Mouse (Mus musculus): ENCODE measurements around the gene Txn2.
"Not testable (repeated sequence)": the region's sequence is repeated elsewhere in the genome, so short reads cannot be mapped to it uniquely, and the experiment has no call there.

The Txn2 gene

GRCm38 (mm10) chr15:77879756-77880155, 49.0 kb downstream of the Txn2 start:
- no peak for ATAC-seq (ENCODE audit: low TSS enrichment)

- ATAC-seq (ENCODE audit: low TSS enrichment): no peak
Measured at GRCm38 (mm10) chr15:77877209-77877608, 51.6 kb downstream of the Txn2 start.

- no peak for ATAC-seq (ENCODE audit: low TSS enrichment)
Measured at GRCm38 (mm10) chr15:77876716-77877115, 52.1 kb downstream of the Txn2 start.

GRCm38 (mm10) chr15:77875953-77876352, 52.9 kb downstream of the Txn2 start:
- no peak for ATAC-seq (ENCODE audit: low TSS enrichment)

- no peak for ATAC-seq (ENCODE audit: low TSS enrichment)
Measured at GRCm38 (mm10) chr15:77874807-77875206, 54.0 kb downstream of the Txn2 start.

- ATAC-seq (ENCODE audit: low TSS enrichment): no peak
Measured at GRCm38 (mm10) chr15:77874310-77874709, 54.5 kb downstream of the Txn2 start.

GRCm38 (mm10) chr15:77873564-77873963, 55.2 kb downstream of the Txn2 start:
- no peak for ATAC-seq (ENCODE audit: low TSS enrichment)

- no peak for ATAC-seq (ENCODE audit: low TSS enrichment)
Measured at GRCm38 (mm10) chr15:77872996-77873395, 55.8 kb downstream of the Txn2 start.

- ATAC-seq (ENCODE audit: low TSS enrichment): no peak
Measured at GRCm38 (mm10) chr15:77868340-77868739, 60.5 kb downstream of the Txn2 start.

- not testable (repeated sequence) for ATAC-seq (ENCODE audit: low TSS enrichment)
Measured at GRCm38 (mm10) chr15:77867231-77867968, 61.4 kb downstream of the Txn2 start.

GRCm38 (mm10) chr15:77866583-77867220, 62.1 kb downstream of the Txn2 start:
- no peak for ATAC-seq (ENCODE audit: low TSS enrichment)
